Mouse (Mus musculus) thymus, adult 2 months (tissue): ENCODE measurements around the gene Vmn1r233. TPM values are rescaled to one million over a fixed set of nuclear protein-coding genes. Genes with fewer than 3 reads are reported as not detected.

ENCODE experiments used
- DNase-seq: peaks from one replicate; pipeline ENCODE4 v3.0.0; 2021
- H3K27ac ChIP-seq: fragments of 200-500 bp; 2 replicates; pipeline ENCODE4 v1.5.1; 2012; ENCODE audit warnings: low read length, control low read depth; ENCODE audit not compliant: control insufficient read depth, insufficient read depth
- H3K27me3 ChIP-seq: fragments of 200-500 bp; 2 replicates; pipeline ENCODE4 v1.6.1; 2012; ENCODE audit warnings: mild to moderate bottlenecking, low read length, moderate library complexity, mixed read lengths; ENCODE audit not compliant: control insufficient read depth, insufficient read depth
- H3K36me3 ChIP-seq: fragments of 200-500 bp; 2 replicates; pipeline ENCODE4 v1.6.1; 2012; ENCODE audit warnings: mild to moderate bottlenecking, low read length, moderate library complexity; ENCODE audit not compliant: control insufficient read depth, insufficient read depth
- H3K4me1 ChIP-seq: fragments of 200-500 bp; replicated peaks from 2 replicates; pipeline ENCODE4 v1.6.1; 2012; ENCODE audit warnings: low read length; ENCODE audit not compliant: control insufficient read depth, insufficient read depth
- H3K4me3 ChIP-seq: fragments of 200-500 bp; 2 replicates; pipeline ENCODE4 v1.5.1; 2012; ENCODE audit warnings: mild to moderate bottlenecking, low read length, control low read depth, moderate library complexity; ENCODE audit not compliant: control insufficient read depth, insufficient read depth
- CTCF ChIP-seq: fragments of 200-500 bp; IDR thresholded peaks from 2 replicates; pipeline ENCODE4 v1.5.1; 2012; ENCODE audit warnings: mild to moderate bottlenecking, control low read depth, low read length, moderate library complexity, borderline replicate concordance; ENCODE audit not compliant: control insufficient read depth, poor library complexity, insufficient read depth; ENCODE audit errors: extremely low read depth
- POLR2A ChIP-seq: fragments of 200-500 bp; IDR thresholded peaks from 2 replicates; pipeline ENCODE4 v1.6.1; 2012; ENCODE audit warnings: mild to moderate bottlenecking, low read length, control low read depth, moderate library complexity; ENCODE audit not compliant: control insufficient read depth, poor library complexity, insufficient read depth; ENCODE audit errors: extremely low read depth
- WGBS: fragments of 180-500 bp; shearing (Covaris S2); methylation state at CpG from one replicate; pipeline ENCODE4 v1.1.7; 2018; 5-methylcytosine and 5-hydroxymethylcytosine counted together
- polyA plus RNA-seq: library from polyadenylated mRNA; depleted of rRNA; stranded (reverse); fragments of >200 nt; gene quantifications from 2 replicates; pipeline ENCODE4 v1.2.3, GENCODE M21; 2012; rRNA removed

The Vmn1r233 gene
- polyA plus RNA-seq, result not detected in 2 replicates

DNA sequence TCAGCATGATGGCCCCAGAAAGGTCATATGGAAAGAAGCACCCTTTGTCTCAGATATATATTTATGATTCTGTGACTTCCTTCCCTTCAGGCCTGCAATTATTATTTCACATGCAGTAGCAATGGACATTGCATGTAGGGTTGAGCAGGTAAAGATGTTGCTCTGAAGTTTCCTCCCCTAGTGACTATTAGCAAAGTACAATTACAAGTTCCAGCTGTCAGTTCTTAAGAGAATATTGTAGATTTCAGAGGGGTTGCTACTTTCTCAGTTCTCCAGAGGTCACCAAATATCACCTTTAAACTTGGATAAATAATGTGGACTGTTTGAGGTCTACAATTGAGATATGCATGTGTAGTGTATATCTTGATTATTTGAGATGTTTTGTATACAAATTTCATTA lies at the start of gene Vmn1r233:
Vmn1r233 (minus strand) TSS at position 101 of the 400 bp plus-strand sequence.
- Histone ChIP-seq H3K4me3 (no peak within 1 kb of the TSS), H3K27ac (no peak within 1 kb of the TSS), H3K27me3 (no peaks in the 10 kb centered on the region), H3K4me1 (no peaks in the 10 kb centered on the region), H3K36me3 (no peaks in the 10 kb centered on the region)
- no peak for DNase-seq
- TF ChIP-seq CTCF, result no peak

DNA sequence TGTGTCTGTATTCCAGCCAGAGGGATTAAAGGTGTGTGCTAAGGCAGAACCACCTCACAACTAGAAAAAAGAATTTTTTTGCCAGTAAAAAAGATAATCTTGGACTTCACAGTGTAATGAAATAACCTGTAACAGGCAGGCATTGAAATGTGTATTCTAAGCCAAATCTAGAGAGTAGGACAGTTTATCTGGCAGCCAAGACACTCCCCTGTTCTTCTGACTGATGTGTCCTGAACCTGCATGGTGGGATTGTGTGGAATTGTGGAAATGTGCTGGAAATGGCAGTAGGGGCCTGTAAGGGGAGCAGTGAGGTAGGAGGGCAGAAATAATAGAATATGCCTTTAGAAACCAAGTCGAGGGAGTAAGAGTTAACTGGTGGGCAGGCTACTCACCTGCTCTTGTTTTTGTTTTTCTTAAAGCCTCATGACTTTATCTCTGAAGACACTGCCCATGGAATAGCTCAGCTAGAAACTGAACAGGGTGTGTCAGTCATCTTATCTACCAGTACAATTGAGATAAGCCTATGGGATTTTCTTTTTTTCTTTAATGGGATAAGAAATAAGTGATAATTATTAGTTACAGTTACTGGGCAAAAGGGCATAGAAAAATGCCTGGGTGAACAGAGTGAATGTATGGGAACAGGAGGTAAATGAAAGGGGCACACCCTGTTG lies 22.3 kb upstream of the Vmn1r233 start:
- Histone ChIP-seq H3K4me1 (no peaks in the 10 kb centered on the region), H3K4me3 (no peak overlapping the region), H3K27me3 (no peaks in the 10 kb centered on the region), H3K36me3 (peaks cover 48% of the 10 kb centered on the region), H3K27ac (no peak overlapping the region)
- DNase-seq, result no peak
- TF ChIP-seq CTCF (no peak), POLR2A (no peak)
- WGBS, result 93% methylated on average over 1 of the region's 1 CpGs

DNA sequence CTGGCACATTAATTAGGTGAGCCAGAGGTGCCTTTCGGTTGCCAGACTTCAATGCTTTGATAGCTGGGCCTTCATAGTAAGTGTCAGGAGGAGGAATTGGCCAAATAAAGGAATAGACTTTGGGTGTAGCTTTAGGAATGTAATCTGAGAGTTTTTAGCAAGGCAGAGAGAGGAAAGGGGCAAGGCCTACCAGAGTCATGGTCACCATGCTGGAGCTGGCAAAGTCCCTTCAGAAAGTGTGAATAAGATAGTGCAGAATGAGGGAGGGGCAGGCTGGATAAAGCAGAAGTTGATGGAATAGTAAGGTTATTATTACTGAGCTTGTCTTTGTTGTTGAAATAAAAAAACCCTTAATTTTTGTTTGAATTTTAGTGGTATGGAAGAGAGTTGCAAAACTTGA lies 13.5 kb upstream of the Vmn1r233 start:
- WGBS, result 27% methylated on average over 1 of the region's 1 CpGs
- H3K27ac ChIP-seq, result no peak overlapping the region
- H3K27me3 ChIP-seq, result no peaks in the 10 kb centered on the region
- peaks cover 25% of the 10 kb centered on the region for H3K36me3 ChIP-seq
- TF ChIP-seq CTCF (no peak), POLR2A (no peak)
- no peak for DNase-seq
- H3K4me3 ChIP-seq, result no peak overlapping the region
- peaks cover 6% of the 10 kb centered on the region; the same call in 1 of the 2 replicates for H3K4me1 ChIP-seq

DNA sequence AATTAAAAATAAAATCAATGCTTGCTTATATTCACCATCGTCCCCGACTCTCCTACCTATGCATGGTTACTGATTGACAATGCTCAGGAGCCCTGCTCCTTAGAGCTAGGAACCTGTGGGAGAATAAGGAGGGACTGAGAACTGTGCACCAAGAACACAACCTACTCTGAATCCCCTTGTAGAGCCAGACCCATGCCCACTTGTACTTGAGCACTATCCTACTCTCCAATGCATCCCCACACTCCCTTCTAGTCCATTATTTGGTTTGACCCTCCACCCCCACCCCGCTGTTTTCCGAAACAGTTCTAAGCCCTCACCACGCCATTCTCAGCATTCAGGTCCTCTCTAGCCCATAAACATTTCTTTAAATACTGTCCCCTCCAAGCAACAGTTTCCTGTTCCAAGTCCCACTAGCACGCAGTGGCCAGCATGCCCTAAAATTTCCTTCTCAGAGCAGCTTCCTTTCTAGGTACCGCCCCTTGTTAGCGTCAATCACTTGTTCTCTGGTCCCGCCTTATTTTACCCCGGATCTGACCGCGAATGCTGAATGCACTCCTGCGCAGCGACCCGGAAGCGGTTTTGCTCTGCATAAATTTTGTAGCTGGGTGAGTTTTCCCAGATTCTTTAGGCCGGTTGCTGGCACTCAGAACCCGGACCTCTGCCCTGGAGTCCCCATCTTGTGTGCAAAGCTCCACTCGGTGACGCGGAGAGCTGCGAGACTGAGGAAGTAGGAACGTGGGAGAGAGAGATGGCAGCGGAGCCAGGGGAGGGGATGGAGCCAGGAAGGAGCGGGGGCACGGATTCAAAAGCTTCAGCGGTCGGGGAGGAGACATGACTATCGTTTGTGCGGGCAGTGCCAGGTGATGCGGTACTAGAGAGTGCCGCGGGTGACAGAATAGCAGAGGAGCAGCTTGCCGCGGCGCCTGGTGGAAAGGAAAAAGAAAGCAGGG lies 12.4 kb upstream of the Vmn1r233 start, which contains the start of gene Zfp160:
Zfp160 (plus strand) TSS at position 522 of the 950 bp plus-strand sequence.
- Histone ChIP-seq H3K4me1 (peaks cover 6% of the 10 kb centered on the region; the same call in 1 of the 2 replicates), H3K27me3 (no peaks in the 10 kb centered on the region), H3K36me3 (peaks cover 19% of the 10 kb centered on the region), H3K4me3 (peak within 1 kb of the TSS; percentile 100), H3K27ac (peak within 1 kb of the TSS; percentile 87)
- 7% methylated on average over 36 of the region's 36 CpGs for WGBS
- TF ChIP-seq CTCF, result peak; percentile 41; the same call in 1 of the 2 replicates
- peak; percentile 51; the same call in 1 of the 2 replicates for TF ChIP-seq POLR2A
- DNase-seq, result peak; percentile 88

DNA sequence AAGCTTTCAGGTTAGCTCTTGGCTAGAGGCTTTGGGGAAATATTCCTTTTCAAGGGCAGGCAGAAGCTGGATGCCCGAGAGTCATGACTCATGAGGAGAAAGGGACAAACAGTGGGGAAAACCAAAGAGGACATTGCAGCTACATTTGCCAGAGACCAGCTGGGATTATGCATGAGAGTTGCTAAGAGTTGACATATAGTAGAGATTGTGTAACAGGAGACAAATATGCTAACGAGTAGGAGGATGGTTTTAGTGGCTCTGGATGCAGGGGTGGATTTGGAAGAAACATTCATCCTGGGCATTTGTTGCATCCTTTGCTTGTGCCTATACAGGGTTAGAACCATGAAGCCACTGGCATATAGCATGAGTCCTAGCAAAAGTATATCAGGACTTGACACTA lies 2.5 kb downstream of the Vmn1r233 start:
- no peak for DNase-seq
- WGBS, result 82% methylated on average over 2 of the region's 2 CpGs
- Histone ChIP-seq H3K36me3 (no peaks in the 10 kb centered on the region), H3K4me1 (no peaks in the 10 kb centered on the region), H3K27ac (no peak overlapping the region), H3K4me3 (no peak overlapping the region), H3K27me3 (no peaks in the 10 kb centered on the region)
- no peak for TF ChIP-seq POLR2A
- TF ChIP-seq CTCF, result no peak

DNA sequence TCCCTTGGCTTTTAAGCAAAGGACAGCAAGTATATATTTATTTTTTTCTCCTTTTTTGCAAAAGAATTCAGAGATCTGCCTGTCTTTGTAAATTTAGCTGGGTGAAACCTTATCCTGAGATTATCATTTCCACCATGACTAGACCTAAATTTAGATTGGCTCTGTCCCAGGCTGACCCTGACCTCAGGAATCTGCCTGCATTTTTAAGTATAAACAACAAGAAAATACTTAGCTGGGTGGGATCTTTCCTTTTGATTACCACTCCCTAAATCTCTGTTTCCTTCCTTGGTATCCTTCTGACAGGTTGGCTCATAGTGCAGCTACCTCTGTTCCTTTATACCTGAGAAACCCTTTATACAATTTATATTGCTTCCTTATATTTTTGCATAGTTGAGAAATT lies 29.6 kb downstream of the Vmn1r233 start:
- H3K4me1 ChIP-seq, result no peaks in the 10 kb centered on the region
- no peaks in the 10 kb centered on the region for H3K27me3 ChIP-seq
- H3K4me3 ChIP-seq, result no peak overlapping the region
- TF ChIP-seq POLR2A (no peak), CTCF (no peak)
- H3K27ac ChIP-seq, result no peak overlapping the region
- DNase-seq, result no peak
- peaks cover 71% of the 10 kb centered on the region for H3K36me3 ChIP-seq

DNA sequence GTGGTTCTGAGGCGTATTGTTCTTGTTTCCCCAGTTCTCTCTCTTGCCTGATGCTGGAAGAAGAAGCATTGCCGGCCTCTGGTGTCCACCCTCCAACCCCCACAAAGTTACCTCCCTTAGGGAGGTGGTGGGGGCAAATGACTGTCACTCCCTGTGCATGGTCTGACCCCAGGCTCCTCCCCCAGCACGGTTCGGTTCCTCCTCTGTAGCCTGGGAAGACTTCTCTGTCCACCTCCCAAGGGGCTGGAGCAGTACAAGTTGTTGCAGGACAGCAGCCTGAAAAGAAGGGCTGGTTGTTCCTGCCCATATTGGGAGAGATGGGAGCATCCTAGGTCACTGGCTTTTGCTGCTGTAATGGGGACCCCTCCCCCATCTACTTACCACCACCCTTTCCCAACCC lies 30.8 kb downstream of the Vmn1r233 start:
- Histone ChIP-seq H3K4me1 (no peaks in the 10 kb centered on the region), H3K27me3 (no peaks in the 10 kb centered on the region), H3K27ac (no peak overlapping the region), H3K4me3 (no peak overlapping the region), H3K36me3 (peaks cover 84% of the 10 kb centered on the region)
- 97% methylated on average over 4 of the region's 4 CpGs for WGBS
- TF ChIP-seq CTCF (no peak), POLR2A (no peak)
- DNase-seq, result no peak
